Mouse (Mus musculus) embryo, embryonic 10 days (tissue): ENCODE results near the gene Gm45213.

ENCODE experiments used
- DNase-seq: peaks from one replicate; pipeline ENCODE4 v3.0.0-alpha.2; 2015; ENCODE audit warnings: low spot score

Gm45213 gene

DNA sequence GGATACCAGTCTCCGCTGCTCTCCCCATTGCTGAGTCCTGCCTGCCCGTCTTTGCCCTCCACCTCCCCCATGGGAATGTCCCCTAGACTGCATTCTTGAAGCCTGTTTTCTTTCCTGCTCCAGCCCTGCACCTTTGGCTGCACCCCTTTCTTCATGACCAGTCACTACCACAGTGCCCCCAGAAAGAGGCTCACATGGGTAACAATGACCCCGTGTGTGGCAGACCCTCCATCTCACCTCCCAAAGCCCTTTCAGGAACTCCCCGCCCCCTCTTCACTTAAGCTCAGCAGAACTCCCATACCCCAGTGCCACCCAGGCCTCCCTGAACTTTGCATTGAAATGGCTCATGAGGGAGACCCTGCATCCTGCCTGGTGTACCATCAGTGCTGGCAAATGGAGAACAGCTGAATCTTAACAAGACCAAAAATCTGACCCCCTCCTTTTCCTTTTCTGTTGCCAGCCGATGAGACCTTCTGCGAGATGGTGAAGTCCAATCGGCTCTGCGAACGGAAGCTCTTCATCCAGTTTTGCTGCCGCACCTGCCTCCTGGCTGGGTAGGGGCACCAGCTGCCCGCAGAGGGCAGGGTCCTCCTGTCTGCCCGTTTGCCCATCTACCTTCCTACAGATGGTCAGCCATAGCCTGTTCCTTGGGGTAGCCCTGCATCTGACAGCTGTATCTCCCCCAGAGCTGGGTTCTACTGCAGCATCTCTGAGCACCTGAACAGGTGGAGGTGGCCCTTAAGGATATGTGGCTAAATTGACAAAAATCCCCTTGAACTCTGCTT, 5.2 kb downstream of the Gm45213 start:
- no peak for DNase-seq

DNA sequence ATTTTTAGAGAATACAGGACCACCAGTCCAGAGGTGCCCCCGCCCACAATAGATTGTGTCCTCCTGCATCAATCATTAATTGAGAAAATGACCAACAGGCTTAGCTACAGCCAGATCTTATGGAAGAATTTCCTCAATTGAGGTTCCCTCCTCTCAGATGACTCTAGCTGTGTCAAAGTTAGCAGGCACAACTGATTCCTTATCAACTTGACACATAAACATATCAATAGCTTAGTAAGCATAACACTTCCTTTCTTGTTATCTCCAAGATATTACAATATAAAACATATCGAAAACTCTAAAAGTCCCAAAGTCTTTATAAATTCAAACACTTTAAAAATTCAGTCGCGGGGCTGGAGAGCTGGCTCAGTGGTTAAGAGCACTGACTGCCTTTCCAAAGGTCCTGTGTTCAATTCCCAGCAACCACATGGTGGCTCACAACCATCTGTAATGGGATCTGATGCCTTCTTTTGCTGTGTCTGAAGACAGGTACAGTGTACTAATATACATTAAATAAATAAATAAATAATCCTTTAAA, 10.6 kb downstream of the Gm45213 start:
- no peak for DNase-seq

DNA sequence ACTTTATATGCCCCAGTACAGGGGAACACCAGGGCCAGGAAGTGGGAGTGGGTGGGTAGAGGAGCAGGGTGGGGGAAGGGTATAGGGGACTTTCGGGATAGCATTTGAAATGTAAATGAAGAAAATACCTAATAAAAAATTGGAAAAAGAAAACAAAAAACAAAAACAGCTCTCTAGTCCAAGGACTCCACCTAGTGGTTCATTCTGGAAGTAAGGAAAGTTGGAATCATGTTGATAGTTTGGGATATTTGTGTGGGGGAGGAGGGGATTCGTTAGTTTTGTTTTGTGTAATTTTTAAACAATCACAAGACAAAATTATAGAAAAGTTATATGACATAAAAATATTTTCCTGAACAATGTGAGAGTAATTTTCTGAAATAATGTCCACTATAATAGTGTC, 12.0 kb downstream of the Gm45213 start:
- DNase-seq, result peak; percentile 45

DNA sequence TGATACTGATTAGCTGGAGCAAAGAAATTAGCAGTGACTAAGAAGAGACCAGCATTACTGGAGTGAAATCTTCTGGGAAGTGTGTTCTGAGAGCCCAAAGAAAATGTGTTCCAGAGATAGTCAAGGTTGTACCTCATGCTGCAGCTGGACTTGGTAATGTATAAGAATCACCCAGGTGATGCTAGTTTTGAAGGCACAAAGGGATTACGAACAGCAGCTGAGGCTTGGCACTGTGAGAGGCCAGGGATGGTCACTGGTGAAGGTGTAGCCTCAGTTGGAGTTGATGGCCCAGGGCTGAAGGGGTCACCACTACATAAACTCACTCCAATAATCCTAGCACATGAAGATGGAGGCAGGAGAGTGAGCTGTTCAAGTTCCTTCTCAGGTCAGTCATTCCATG, 15.3 kb downstream of the Gm45213 start, which contains the start of gene Snrpa1:
Gene Snrpa1, plus strand, starts transcription at position 301 of the 400 bp plus-strand sequence.
- no peak for DNase-seq

DNA sequence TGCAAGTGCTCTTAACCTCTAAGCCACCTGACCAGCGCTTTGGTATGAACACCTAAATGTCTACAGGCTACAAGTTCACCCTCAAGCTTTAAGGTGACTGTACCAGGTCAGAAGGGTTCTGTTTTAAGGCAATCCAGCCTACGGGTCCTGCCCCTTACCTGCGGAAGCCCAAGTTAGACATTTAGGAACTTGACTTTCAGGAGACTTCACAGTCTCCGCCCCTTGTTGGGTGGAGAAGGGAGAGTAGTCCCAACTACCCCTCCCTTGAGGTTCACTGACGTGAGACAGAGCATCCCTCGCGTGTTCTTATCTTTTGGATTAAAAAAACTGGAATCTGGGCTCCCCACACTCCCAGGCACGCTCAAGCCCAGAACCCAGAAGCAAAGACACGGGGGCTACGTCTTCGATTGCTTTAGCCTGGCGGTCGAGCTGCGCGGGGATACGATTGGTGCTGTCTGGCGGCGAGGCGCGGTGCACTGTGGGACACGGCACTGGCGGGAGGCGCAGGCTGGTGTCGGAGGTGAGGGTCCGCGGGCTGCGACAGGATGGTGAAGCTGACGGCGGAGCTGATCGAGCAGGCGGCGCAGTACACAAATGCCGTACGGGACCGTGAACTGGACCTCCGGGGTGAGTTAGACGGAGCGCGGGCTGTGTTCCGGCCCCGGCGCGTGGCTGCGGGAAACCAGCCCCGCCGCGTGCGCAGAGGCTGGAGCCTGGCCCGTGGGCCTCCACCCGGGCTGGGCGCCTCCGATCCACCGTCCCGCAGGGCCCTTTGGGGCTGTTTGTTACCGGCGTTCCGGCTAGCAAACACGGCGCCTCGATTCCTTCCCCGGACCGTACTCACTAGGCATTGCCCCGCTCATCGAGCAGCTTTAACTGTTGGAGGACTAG, 16.9 kb downstream of the Gm45213 start:
- DNase-seq, result peak; percentile 97

DNA sequence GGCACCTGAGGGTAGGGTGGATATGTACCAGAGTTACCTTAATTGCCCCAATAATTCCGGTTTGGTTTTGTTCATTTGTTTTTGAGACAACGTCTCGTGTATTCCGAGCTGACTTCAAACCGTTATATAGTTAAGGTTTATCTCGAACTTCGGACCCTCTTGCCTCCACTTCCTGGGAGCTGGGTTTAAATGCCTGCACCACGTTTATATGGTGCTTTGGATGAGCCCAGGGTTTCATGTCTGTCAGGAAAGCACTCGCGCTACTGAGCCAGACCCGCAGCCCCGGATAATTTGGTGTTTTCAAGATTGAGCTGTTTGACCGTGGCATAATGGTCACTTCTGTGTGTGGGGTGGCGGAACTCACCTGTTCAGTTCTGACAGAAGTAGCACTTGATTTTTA, 17.7 kb downstream of the Gm45213 start:
- DNase-seq, result no peak

DNA sequence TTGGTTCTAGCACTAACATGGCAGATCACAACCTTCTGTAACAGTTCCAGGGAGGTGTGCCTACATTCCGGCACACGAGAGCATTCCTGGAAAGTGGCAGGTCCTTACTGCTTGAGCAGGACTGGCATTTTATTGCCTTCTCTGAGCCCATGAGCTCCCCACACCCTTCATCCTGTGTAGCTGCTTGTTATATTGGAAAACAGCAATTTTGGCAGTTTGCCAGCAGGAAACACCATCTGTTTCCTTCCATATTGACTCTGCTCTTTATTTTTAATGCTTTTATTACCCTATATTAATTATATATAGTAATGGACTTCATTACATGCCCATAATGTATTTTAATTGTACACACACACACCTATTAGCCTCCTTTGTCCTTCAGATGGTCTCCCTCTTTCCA, 33.0 kb downstream of the Gm45213 start:
- no peak for DNase-seq

DNA sequence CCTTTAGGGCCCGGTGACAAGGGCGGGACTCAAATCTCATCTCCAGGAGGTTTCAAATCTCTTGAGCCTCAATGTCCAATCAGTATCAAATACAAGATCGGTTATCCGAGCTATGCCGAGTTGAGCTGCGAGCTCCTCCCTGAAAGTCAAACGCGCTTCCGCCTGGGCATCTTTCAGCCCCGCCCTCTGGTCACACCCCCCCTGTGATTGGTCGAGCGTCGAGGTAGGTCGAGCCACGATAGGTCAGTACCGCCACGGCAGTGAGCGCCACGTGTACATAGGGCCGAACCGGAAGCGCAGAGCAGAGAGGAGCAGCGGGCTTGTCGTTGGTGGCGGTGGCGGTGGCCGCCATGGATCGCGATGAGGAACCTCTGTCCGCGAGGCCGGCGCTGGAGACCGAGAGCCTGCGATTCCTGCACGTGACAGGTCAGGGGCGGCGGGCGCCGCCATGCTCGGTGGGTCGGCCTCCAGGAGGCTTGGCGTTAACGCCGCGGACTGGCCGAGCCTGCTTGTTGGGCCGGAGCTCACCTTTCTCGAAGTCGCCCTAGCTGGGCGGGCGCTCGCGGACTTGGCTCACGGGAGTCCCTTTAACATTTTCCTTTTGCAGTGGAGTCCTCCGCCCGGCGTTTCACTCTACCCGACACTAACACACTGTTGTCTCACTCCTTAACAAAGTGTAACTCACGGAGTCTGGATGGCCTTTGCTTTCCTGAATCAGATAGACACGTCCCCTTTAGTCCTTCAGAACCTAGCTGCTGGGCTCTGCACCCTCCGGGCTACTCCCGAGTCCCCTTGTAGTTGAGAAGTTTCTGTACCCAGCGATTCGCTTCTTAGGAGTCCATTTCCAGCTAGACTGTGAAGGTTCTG, 36.2 kb downstream of the Gm45213 start, which contains the start of gene Selenos:
Gene Selenos, plus strand, starts transcription at position 286 of the 867 bp plus-strand sequence.
- peak; percentile 98 for DNase-seq

DNA sequence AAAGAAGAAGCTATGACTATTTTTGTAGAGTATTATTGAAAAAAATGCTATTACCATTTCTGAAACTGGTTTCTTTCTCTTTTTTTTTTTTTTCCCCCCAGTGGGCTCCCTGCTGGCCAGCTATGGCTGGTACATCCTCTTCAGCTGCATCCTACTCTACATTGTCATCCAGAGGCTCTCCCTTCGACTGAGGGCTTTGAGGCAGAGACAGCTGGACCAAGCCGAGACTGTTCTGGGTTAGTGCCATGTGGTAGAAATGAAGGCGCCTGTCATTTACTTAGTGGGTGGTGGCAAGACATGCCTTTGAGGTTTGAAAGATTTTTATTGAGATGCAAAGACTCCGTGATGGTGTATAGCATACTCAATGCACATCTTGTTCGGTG, 36.8 kb downstream of the Gm45213 start:
- peak; percentile 31 for DNase-seq

DNA sequence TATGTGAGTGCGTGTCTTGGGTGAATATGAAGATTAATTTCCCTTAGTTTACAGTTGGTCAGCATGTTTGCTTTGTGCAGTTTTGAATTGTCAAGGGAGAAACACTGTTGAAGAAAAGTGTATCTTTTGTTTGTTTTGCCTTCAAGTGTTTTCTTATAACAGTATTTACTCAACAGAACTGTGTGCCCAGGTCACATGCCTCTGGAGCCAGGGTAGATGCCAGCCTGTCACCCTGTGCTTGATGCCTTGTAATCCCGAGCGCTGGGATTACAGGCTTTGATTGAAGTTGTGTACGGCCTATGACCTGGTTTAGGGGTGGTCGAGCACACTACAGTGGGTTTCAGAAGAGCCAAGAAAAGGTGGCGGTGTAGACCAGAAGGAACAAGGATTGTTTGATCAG, 40.4 kb downstream of the Gm45213 start:
- DNase-seq, result no peak

DNA sequence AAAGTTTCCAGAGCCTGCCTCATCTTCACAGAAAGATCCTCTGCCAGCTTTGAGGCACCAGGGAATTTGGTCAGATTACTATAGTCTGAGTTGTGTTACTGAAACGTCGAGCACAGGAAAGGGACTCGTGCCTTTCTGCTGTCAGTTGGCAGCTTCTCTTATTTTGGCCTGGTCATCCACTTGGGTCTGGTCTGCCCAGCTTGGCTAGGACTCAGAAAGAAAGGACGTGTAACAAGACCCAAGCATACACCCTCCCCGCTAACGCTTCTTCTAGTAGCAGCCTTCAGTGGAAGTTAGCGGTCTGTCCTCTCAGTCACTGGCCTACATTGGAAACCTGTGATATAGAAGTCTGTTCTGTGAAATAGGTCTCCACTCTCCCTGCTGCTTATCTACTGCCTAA, 41.1 kb downstream of the Gm45213 start:
- no peak for DNase-seq

DNA sequence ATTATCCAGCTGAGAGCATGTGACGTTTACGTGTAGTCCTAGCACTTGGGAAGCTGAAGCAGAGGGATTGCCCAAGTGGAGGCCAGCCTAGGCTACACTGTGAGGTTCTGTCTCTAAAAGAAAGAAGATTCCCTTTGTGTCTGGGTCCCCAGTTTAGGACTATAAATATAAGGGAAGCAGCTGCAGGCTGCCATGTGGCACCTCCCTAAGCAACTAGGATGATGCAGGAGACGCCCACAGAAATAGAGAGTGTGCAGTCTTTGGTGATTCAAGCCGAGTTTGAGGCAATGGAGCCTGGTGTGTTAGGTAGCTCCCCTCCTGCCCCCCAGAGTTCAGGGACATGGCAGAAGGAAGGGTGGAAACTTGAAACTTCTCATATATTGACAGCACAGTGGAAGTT, 44.2 kb downstream of the Gm45213 start:
- DNase-seq, result no peak

DNA sequence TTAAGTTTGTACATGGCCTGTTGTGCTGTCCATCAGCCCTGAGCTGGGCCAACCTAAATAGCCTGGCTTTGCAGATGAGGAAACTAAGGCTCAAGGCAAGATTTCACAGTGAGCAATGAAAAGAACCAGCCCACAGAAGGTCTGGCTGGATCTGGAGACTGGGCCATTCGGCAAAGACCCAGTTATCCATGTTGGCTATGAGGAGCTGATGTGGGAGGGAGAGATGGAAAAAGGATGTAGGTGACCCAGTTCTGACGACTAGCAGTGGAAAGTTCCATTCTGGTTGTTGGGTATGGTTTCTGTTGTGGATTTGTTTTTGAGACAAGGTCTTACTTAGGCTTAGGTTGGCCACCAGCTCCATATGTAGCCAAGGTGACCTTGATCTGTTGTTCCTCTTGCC, 44.7 kb downstream of the Gm45213 start:
- DNase-seq, result no peak

DNA sequence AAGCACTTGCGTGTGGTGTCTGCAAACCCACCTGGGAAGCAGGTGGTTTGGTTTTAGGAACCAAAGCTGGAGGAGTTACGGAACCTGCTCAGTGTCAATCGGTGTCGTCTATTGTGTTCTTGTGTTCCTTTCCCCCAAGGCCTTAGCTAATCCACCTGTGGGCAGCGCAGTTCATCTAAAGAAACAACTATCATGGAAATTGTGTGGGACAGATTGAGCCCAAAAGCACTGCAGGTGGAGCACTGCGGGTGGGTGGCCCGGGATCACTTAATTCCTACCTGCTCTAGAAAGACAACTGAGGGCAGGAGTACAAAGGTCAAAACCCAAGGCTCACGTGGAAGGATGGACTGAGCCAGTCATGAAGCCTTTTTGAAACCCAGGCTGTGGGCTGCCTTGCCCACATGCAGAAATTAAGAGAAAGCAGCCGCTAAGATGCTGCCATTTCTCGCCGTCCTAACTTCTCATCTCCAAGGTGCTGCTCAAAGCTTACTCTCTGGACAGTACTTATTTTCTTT, 47.3 kb downstream of the Gm45213 start:
- DNase-seq, result no peak

DNA sequence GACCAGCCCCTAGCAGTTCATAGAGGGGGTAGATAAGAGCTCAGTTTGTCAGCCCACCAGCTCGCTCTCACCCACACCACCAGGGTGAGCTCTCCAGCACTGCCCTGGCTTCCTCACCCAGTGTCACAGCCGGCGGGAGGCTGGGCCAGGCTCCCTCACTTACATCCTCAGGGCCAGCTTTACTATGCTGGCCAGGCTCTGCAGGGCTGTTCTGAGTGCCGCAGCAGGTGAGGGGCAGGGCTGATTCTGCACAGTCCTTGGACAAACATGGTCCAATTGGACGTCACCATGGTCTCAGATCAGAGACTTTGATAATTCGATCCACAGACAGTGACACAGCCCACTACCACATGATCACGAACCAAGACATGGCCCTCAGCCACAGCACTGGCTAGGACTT, 48.2 kb downstream of the Gm45213 start:
- no peak for DNase-seq

DNA sequence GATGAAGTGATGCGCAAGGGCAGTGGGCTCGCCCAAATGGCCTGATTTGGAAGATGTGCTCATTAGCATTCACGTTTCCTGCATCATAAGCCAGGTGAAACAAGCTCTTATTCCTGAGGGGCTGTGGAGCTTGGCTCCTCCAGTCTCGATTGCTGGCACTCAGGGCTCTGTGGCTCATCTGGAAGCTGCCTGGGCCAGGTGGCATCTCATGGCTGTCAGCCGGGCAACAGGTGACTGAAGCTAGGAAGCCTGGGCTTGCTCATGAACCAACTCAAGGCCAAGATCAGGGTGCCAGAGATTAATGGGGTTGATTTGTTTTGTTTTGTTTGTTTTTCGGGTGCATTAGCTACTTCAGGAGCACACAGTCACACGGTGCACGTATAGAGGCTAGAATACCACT, 49.3 kb downstream of the Gm45213 start:
- DNase-seq, result no peak

DNA sequence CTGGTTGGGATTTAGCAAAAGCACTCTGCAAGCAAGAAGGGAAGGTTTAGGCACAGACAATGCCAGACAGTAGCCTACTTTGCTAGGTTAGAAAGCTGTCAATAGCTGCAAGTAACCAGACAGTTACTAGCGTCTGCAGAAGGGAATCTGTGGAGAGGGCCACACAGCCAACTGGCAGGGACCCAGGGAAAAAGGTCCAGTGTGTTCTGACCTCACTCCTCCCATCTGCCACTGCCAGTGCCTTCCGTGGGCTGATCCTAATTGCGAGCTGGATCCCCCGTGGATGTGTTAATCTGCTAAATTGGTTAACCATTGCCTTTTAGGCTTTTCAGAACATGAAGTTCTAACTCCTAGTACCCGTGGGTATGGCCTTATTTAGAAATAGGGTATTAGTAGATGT, 50.7 kb downstream of the Gm45213 start:
- DNase-seq, result no peak

DNA sequence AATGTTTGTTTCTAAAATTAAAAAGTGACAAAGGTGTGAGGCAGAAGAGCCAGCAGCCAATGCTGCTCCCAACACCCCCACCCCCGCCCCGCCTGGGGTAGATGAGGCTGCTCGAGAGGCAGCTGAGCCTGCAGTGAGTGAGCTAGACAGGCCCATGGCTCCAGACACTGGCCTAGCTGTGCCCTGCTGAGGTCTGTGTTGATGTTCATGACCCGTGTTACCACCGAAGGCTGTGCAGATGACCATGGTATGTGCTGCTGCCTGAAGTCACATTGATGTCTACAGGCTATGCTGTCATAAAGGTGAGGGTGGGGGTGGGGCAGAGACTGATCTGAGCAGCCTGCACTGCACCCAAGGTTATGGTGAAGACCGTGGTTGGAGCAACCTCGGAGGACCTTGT, 55.4 kb downstream of the Gm45213 start:
- DNase-seq, result no peak

DNA sequence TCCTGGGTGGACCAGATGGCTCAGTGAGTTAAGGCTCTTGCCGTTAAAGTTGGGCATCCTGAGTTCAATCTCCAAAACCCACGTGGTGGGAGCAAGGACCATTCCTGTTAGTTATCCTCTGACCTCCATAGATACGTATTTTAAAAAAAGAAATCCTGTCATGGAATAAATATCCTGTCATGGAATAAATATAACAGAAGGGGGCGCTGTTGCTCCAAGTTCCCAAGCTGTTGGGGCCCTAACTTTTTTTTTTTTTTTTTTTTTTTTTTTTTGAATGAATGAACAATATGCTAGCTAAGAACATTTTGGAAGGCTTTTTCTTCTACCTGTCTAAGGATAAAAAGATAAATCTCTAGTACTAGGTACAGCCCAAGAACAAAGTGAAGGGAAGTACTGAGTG, 58.5 kb downstream of the Gm45213 start:
- DNase-seq, result peak; percentile 55

DNA sequence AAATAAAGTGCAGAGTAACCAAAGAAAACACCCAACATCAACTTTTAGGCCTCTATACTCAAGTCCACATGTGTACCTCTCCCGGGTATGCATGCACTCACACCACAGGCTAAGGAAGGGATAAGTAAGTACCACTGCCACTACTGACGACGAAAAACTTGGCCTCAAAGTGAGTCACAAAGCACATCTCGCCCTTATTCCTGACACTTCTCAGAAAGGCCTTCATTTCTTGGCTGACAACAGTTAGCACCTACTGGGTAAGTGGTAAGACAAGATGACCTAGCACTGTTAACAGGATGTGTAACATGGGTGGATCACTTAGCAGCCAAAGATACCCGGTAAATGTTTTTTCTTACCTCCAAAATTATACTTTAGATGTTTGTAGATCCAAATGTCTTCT, 61.1 kb downstream of the Gm45213 start:
- DNase-seq, result no peak

DNA sequence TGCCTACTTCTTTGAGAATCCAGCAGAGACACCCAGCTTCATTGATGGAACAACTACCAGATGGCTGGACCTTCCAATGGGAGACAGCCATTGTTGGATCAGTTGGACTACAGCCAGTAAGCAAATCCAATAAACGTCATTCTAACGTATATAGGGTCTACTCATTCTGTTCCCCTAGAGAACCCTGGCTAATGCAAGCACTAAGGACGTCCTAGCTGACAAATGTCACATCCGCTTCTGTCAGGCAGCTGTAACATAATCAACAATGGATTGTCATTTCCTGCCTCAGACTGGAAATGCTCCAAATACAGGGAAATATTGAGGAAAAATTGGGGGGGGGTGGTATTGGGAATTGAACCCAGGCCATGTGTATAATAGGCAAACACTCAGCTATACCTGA, 62.4 kb downstream of the Gm45213 start:
- no peak for DNase-seq

DNA sequence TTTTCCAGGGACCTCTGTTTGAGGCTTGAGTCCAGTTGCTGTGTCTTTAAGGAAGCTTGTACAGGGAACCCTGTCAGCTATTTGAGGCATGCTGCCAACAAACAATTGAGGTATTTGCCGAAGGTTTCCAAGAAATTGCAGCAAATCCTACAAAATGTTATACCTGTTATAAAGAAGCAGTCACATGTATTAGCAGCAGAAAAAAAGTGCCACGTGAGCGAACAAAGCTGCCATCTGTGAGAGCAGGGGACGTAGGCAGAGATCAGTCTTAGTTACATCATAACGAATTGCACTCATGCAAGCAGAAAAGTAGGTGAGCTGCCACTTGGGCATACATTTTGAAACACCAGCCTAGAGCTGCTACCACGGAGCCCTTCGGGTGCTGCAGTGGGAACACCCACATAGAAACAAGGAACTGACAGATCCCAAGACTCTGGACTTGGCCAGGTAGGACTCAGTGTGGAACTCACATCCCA, 63.2 kb downstream of the Gm45213 start:
- no peak for DNase-seq
